Mouse (Mus musculus): ENCODE measurements at regions not wholly inside any gene's neighbourhood (a gene's known extent, or its start where the extent isn't known, plus 50 kb on each side); places are given as distances from the start of the nearest gene placed in this dataset.

- DNase-seq (ENCODE audit: low spot score in 2 of 2): no peak
These were observed 93.7 kb upstream of the Gm47985 start for GRCm38 (mm10) chr1:151088535-151089125.

DNA sequence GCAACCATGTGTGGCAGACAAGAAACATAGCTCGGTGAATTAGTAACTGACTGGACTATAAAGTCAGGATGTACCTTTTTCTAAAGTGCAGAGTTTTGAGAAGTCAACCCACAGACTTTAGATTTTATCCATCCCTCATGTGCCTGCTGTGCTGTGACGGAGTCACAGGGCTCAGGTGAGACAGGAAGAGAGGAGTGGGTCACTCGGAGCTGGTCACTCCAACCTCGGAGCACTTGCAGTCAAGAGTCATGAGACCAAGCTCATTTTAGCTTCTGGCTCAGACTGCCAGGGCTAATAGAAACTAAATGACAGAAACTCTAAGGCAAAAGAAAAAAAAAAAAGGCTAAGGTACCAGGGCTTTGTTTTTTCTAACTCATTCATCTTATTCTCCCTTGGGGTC, 90.3 kb upstream of the Gm47985 start:
- no peak for DNase-seq (ENCODE audit: low spot score in 2 of 2)

DNA sequence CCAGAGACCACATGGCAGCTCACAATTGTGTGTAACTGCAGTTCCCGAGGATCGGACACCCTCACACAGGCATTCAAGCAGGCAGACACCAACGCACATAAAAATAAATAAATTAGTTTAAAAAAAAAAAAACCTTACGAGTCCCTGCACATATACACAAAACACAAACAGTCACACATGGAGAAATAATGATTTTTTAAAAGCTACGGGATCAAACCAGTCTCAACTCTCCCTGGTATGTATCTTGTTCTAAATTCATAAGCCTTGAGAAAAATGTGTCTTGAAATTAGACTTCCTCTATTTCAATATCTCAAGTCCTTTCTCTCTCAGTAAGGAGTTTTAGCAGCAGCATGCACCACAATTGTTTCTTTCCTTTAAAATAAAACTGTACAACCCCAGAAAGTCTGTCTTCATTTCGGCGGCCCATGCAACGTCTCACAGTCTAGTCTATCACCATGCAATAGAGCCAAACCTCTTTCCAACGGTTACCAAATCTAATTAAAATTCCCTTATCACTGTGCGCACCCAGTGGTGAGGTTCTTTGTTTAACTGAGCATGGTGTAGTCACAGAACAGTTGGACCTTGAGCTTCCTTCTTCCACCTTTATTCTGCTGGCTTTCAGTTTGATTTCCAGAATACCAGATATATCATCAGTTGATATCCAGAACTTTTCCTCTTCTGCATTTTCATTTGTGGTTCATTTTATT, 86.8 kb upstream of the Gm47985 start:
- no peak for DNase-seq (ENCODE audit: low spot score in 2 of 2)

GRCm38 (mm10) chr1:151096079-151096478, 86.3 kb upstream of the Gm47985 start:
- DNase-seq (ENCODE audit: low spot score in 2 of 2): peak; percentile 56 to 71

DNA sequence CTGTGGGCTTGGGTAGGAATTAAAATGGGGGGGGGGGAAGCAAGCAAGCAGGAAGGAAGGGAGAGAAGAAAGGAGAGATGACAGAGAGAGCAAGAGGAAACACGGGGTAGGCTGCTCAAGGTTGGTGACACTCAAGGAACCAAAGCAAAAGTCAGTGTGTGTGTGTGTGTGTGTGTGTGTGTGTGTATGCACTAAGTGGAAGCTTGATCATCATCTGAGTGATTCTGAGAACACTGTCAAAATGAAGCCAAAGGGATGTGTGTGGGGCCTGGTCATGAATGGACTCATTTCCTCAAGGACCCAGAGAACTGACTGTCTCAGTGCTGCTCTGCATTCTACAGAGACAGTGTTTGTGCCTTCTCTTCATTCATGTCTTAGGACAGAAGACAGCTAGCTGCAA, 84.8 kb upstream of the Gm47985 start:
- DNase-seq (ENCODE audit: low spot score in 2 of 2): no peak

- DNase-seq (ENCODE audit: low spot score in 2 of 2): peak in 1 of 2 experiments; percentile 42
These were observed 83.6 kb upstream of the Gm47985 start for GRCm38 (mm10) chr1:151098763-151099162.

DNA sequence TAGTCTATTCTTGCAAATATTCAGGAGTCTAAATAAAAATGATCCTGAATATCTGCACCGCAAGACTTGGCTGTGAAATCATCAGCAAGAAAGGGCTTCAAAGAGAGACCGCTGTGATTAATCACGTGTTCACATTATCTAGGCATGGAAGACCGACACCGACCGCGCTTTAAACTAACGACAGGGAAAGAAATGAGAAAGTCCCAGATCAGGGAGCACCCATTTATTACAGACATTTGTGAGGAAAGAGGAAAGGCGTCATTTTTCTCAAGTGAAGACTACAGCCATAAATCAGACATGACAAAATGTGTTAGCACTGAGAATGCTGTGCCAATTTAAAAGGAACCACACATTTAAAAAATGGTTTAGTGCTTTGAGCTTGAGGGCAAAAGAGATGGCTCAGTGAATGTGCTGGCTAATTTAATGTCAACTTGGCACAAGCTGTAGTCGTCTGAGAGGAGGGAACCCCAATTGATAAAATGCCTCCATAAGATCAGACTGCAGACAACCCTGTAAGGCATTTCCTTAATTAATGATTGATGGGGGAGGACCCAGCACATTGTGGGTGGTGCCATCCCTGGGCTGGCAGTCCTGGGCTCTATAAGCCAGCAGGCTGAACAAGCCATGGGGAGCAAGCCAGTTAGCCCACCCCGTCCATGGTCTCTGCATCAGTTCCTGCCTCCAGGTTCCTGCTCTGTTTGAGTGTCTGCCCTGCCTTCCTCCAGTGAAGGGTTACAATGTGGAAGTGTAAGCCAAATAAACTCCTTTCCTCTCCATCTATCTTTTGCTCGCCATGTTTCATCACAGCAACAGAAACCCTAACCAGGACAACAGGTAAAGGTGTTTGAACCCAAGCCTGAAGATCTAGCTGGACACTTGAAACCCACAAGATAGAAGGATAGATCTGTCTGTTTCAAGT, 81.5 kb upstream of the Gm47985 start:
- DNase-seq (ENCODE audit: low spot score in 2 of 2): no peak

GRCm38 (mm10) chr1:151101516-151101915, 80.8 kb upstream of the Gm47985 start:
- DNase-seq (ENCODE audit: low spot score in 2 of 2): peak in 1 of 2 experiments; percentile 42

DNA sequence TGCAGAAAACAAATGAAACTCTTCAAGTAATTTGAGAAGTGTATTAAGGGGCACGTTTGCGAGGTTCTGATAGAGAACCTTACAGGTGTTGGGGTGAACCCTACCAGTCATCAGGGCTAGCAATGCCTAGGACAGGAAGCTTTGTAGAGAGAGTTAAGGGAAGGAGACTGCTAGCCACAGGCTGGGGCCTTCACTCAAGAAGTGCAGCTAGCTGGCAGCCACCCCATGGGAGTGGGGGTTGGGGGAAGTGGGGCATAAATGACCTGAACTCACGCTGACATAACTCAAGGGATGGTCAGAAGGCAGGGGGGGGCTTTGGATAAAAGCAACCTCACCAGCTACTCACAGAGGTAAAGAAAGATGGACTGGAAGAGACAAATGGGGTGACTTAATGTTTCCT, 80.3 kb upstream of the Gm47985 start:
- no peak for DNase-seq (ENCODE audit: low spot score in 2 of 2)

GRCm38 (mm10) chr1:151102646-151103391, 79.5 kb upstream of the Gm47985 start:
- DNase-seq (ENCODE audit: low spot score in 2 of 2): no peak

DNA sequence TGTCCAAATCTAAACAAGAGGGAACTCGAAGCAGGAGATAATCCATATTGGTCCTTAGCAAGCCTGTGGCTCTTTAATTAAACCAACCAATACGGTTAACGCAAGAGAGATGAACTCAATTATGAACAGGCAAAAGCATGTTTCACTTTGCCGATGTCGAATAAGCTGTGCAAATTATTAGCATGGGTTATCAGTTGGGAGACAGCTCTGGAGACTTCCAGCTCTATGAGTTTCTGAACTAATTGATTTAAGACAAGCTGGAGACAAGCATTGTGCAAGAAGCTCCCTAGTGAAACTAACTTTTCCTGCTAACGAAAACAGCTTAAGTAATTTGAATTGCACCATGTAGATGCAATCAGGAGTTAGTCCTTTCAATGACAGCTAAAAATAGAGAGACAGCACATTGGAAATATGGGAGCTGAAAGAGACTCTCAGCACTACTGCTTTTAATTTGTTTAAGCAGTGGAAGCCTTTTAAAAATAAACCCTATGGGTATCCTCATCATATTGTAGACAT, 78.8 kb upstream of the Gm47985 start:
- DNase-seq (ENCODE audit: low spot score in 2 of 2): no peak

GRCm38 (mm10) chr1:151104346-151104745, 78.0 kb upstream of the Gm47985 start:
- DNase-seq (ENCODE audit: low spot score in 2 of 2): no peak

DNA sequence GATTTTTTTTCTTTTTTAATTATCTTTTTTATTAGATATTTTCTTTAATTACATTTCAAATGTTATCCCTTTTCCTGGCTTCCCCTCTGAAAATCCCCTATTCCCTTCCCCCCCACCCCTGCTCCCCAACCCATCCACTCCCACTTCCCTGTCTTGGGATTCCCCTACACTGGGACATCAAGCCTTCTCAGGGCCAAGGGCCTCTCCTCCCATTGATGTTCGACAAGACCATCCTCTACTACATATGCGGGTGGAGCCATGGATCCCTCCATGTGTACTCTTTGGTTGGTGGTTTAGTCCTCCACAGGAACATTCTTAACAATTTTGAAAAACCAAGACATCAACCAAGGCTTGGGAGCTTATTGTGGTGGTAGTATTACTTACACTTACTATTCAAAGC, 77.5 kb upstream of the Gm47985 start:
- DNase-seq (ENCODE audit: low spot score in 2 of 2): no peak

- DNase-seq (ENCODE audit: low spot score in 2 of 2): no peak
These were observed 77.1 kb upstream of the Gm47985 start for GRCm38 (mm10) chr1:151105251-151105650.

DNA sequence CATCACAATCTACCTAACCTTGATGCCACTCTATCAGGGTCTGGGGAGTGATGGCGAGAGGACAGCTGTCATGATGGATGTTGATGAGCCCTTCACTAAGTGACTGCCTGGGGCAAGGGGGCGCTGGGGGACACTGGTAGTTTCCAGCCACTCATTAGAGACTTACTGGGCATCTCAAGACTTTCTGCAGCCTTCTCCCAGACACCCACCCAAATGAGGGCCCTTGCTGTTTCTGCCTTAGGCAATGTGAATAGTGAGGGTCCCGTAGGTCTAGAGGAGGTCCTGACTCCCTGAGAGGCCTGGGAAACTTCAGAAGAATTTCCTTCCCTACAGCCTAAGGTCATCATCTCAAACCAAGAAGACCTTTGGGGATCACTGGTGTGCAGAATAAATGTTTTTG, 74.9 kb upstream of the Gm47985 start:
- no peak for DNase-seq (ENCODE audit: low spot score in 2 of 2)

GRCm38 (mm10) chr1:151109333-151109732, 73.0 kb upstream of the Gm47985 start:
- DNase-seq (ENCODE audit: low spot score in 2 of 2): no peak

GRCm38 (mm10) chr1:151110412-151110811, 71.9 kb upstream of the Gm47985 start:
- DNase-seq (ENCODE audit: low spot score in 2 of 2): no peak

- DNase-seq (ENCODE audit: low spot score in 2 of 2): no peak
These were observed 70.7 kb upstream of the Gm47985 start for GRCm38 (mm10) chr1:151111683-151112082.

DNA sequence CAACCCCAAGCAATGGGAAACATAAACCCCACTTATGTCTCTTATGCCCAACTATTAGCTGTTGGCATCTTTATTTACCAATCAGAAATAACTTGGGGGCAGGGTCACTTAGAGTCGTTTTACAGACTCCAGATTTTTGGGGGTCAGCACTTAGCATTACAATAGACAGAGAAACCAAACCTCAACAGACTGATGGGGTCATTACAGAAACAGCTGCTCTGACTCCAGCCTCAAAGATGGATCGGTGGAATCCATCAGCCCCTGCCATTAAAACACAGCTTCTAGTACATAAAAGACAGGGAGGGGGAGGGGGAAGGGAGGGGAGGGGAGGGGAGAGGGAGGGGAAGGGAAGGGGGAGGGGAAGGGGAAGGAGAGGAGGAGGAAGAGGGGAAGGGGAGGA, 69.9 kb upstream of the Gm47985 start:
- DNase-seq (ENCODE audit: low spot score in 2 of 2): no peak

- DNase-seq (ENCODE audit: low spot score in 2 of 2): no peak
These were observed 69.1 kb upstream of the Gm47985 start for GRCm38 (mm10) chr1:151113199-151113598.

DNA sequence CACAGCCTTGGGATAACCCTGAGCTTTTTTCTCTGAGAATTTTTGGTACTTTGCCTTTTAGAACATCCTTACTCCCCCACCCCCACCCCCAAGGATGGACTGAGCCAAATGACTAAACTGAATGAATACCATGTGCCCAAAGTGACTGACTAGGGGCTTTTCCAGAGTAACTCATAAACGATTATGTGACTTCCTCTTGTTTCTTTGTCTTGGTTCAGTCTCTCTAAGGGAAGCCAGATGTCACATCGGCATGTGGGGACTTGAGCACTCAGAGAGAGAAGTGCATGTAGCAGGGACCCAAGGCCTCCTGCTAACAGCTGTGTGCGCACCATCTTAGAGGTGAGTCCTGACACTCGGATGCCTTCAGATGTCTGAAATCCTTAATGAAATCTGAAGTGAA, 63.8 kb upstream of the Gm47985 start:
- no peak for DNase-seq (ENCODE audit: low spot score in 2 of 2)

- DNase-seq (ENCODE audit: low spot score in 2 of 2): no peak
These were observed 63.4 kb upstream of the Gm47985 start for GRCm38 (mm10) chr1:151118982-151119381.
